Comparison of ENCODE assay signal across 22 mouse cellular contexts in the genomic region with DNA sequence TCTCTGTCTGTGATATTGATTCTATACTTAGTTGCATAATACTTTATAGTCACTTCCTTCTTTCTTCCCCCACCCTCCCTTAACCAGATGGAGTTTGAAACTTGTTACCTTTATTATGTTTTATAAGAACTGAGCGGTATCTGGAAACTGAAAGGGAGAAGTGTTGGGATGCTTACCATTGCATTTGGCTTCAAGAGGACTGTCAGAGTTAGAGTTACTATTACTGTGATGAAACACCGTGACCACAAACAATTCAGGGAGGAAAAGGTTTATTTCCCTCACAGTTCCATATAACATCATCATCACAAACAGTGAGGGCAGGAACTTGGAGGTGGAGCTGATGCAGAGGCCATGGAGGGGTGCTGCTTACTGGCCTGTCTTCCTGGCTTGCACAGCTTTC. TPM values are rescaled to one million over a fixed set of nuclear protein-coding genes. Genes with fewer than 3 reads are reported as not detected.
"Had no signal": no experiment of that assay in that cellular context is flagged by ENCODE, and none has a peak within 500 bp of the region (broad histone marks: within the 10 kb centered on the region; RNA-seq: fewer than 3 reads in every experiment).

No protein-coding gene starts in this region.

- ATAC-seq: midbrain, embryonic 13.5 days; midbrain, embryonic 15.5 days had no signal

- DNase-seq: lung, adult 18-20 months; lung, embryonic 14.5 days; lung, postnatal 10 days; lung, postnatal 36 days; right cerebral cortex, postnatal 14 days; thymus, adult 2 months; thymus, postnatal 25 days; thymus, postnatal 4 days had no signal

RNA-seq across cellular contexts. Expression of gene Nkx2-4, which starts 49.4 kb away (rescaled TPM):
- total RNA-seq: monocyte, adult 5-6 weeks; neutrophil, adult 5-6 weeks had no signal
- polyA plus RNA-seq: liver, embryonic 14.5 days; liver, embryonic 16.5 days; lung, embryonic 14.5 days; lung, embryonic 16.5 days; macrophage; neural tube, embryonic 12.5 days; neural tube, embryonic 14.5 days; spleen, adult 2 months; stomach, embryonic 15.5 days; stomach, postnatal 0 days; urinary bladder, adult 2 months had no signal
